Mouse (Mus musculus): ENCODE measurements around the gene Cep131.

Cep131 gene

GRCm38 (mm10) chr11:120098588-120099511 lies 12.2 kb upstream of the Cep131 start, which contains the start of the genes Tepsin and Ndufaf8:
Tepsin (minus strand) TSS chr11:120098731.
Ndufaf8 (plus strand) TSS chr11:120098928.
- DNase-seq (ENCODE audit: low read depth, low spot score): peak; percentile 99

DNA sequence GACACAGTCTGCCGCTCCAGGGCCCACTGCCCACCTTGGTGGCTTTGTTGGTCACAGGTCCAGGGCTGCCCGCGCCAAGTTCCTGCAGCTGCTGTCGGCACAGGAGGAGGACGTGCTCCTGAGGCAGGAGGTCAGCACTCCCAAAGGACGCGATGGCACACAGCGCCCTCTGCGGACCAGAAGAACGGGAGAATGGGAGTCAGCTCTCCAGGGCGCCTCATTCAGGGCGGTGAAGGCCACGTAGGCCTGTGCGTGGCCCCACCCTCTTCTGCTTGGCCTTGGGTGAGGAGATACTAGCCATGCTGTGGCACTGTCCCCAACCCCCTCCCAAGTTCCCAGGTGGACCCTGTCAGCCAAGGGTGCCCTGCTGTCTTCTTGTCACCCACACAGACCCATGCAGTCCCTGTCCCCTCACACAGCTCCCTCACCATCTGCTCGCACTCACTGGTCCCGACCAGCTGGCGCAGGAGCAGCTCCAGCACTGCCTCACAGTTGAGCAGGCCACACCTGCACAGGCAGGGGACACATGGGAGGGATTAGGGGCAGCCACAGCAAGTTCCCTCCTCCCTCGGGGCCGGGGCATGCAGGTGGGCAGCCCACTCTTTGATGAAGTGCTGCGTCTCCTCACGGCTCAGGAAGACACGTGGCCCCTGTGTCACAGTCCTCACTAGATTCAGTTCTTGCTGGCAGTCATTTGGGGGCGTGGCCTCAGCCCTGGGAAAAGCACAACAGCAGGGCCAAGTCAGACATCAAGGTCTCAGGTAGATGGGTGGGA lies 6.4 kb upstream of the Cep131 start:
- DNase-seq (ENCODE audit: low read depth, low spot score): peak; percentile 65

DNA sequence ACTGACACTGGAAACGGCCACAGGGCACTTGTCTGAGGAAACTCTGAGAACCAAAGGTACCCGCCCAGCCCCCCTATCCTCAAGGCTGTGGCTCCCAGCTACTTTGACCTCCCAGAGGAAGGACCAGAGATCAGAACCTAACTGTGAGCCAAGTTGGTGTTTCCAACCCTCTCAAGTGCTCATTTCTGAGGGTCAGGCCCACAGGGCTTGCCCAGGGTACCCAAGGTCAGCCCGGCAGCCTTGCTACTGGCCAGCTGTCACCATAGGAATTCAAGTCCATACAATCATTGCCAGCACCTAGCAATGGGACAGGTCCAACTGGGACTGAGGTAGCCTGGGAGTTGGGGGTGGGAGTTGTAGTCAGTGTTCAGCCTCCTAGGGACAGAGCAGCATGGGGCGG lies 4.0 kb upstream of the Cep131 start:
- DNase-seq (ENCODE audit: low read depth, low spot score): no peak

GRCm38 (mm10) chr11:120085891-120086627 lies 568 bp downstream of the Cep131 start:
- no peak for DNase-seq (ENCODE audit: low read depth, low spot score)

DNA sequence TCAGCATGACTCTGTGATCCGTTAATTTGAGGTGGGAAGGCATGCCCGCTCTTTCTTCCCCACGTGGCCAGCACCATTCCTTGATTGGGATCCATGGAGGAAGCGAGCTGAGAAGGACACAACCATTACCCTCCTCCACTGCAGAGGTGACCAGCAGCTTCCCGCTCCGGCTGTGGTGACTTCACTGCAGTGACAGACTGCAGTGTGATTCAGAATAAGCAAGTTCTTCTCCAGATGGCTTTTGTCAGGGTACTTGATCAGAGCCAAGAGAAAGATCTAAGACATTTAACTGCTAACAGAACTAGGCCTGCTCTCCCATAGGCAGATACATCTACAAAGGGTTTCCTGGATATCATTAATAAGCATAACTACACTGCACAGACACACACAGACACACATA lies 6.3 kb downstream of the Cep131 start:
- DNase-seq (ENCODE audit: low read depth, low spot score): no peak

DNA sequence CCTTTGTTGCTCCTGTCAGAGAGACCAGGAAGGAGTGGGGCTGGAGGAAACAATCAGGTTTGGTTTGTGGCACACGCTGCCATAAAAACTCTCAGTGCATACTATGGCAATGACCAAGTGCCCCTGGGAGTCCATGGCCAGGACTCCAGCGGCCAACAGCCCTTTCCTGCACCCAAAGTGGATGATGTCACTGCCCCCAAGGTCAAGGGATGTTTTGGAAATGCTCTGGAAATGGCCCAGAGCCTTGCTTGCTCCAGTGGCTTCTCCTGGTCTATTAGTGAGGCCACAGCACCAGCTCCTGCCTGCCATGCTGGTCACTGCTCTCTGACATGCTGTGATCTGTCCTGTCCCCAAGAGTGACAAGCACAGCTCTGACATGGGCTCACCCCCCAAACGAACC lies 10.4 kb downstream of the Cep131 start:
- no peak for DNase-seq (ENCODE audit: low read depth, low spot score)

DNA sequence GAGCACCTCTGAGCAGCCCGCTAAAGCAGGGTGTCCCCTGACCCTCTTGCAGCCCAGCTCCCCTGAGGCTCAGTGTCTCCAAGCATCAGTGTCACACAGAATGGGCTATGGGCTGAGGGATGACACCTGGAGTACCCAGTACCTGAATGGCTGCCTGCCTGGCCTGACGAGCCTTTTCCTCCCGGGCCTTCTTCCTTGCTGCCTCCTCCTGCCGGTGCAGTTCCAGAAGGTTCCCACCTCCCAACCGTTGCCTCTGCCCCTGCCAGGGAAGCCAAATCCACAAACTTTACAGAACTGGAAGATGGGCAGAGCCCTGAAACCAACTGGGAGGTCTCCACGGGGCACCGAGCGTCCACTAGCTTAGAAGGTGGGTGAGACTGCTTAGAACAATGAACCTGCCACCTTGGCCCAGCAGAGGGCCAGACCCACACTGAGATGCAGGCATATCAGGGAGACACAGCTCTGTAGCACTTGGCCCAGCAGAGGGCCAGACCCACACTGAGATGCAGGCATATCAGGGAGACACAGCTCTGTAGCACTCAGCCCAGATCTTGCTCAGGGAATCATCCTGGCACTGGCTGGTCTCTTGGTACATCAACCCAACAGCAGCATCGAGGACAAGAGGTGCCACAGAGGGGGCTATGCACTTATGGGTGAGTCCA lies 13.5 kb downstream of the Cep131 start:
- DNase-seq (ENCODE audit: low read depth, low spot score): peak; percentile 31

GRCm38 (mm10) chr11:120071731-120072320 lies 14.8 kb downstream of the Cep131 start:
- no peak for DNase-seq (ENCODE audit: low read depth, low spot score)

- no peak for DNase-seq (ENCODE audit: low read depth, low spot score)
These were observed 15.6 kb downstream of the Cep131 start for GRCm38 (mm10) chr11:120071065-120071464.

GRCm38 (mm10) chr11:120070286-120070930 lies 16.2 kb downstream of the Cep131 start:
- DNase-seq (ENCODE audit: low read depth, low spot score): no peak

DNA sequence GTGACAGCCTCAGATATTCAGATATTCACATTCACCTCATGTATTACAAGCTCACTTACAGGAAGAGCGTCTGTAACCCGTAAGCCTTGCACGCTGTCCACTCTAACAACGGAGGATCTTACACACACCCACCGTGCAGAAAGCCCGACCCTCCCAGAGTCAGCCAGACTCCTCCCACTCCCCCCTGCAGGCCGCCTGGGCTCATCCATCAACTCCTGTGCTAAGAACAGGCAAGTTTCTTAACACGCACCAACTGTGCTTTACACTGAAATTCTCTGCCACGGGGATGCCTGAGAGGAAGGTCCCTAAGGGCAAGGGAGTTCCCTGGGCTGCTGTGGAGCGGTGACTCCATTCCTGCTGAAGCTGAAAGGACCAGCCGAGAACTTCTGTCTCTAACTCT lies 17.4 kb downstream of the Cep131 start:
- no peak for DNase-seq (ENCODE audit: low read depth, low spot score)

GRCm38 (mm10) chr11:120067834-120068233 lies 18.8 kb downstream of the Cep131 start:
- peak; percentile 77 for DNase-seq (ENCODE audit: low read depth, low spot score)

DNA sequence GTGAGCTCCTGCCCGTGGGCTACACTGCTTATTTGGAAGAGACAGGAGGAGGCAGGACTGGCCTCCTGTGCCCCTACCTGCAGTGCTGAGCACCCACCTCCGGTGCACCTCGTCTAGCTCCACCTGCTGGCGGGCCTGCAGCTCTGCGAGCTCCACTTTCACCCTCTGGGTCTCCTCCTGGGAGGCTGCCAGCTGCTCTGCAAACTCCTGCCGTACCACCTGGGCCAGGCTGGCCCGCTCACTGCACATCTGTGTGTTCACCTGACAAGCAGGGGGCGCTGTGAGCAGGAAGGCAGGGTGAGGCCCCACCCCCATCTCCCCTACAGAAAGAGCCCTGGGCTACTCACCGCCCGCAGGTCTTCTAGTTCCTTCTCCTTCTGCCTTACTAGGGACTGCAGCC lies 21.3 kb downstream of the Cep131 start:
- peak; percentile 95 for DNase-seq (ENCODE audit: low read depth, low spot score)

DNA sequence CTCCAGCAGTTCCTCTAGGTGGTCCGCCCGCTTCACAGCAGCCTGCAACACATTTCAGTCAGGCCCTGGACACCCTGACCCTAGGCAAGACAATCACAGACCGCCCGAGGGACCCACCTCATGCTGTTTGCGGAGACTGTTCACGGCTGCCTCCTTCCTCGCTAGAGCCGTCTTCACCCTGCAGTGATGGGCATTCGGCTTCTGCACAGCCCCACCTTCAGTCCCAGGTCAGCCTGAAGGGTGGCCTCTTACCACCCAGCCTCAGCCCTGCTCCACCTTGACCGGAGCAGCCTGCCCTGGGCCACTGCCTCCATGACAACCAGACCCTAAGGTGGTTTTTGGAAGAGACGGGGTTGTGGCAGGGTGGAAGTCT lies 22.0 kb downstream of the Cep131 start:
- no peak for DNase-seq (ENCODE audit: low read depth, low spot score)

- DNase-seq (ENCODE audit: low read depth, low spot score): no peak
These were observed 22.5 kb downstream of the Cep131 start for GRCm38 (mm10) chr11:120064006-120064667.

- DNase-seq (ENCODE audit: low read depth, low spot score): no peak
These were observed 23.3 kb downstream of the Cep131 start for GRCm38 (mm10) chr11:120063326-120063725.

DNA sequence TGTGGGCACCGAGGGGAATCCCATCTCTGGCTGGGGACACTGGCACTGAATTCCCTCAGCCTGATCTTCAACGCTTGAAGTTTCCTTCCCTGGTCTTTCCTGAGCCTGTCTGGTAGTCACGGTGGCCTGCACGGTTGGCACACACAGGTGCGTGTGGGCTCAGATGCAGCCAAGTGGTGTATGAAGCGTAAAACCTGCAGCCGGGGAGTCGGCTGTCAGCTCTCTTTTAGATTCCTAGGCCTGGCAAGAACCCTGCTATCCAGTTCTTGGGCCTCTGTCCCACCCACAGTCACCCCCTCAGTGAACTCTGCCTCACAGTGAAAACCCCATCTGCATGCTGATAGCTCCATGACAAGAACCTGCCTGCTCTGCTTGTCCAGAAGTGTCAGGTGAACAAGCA lies 26.0 kb downstream of the Cep131 start:
- no peak for DNase-seq (ENCODE audit: low read depth, low spot score)

GRCm38 (mm10) chr11:120055953-120056732 lies 30.5 kb downstream of the Cep131 start:
- no peak for DNase-seq (ENCODE audit: low read depth, low spot score)

GRCm38 (mm10) chr11:120053846-120054245 lies 32.8 kb downstream of the Cep131 start:
- DNase-seq (ENCODE audit: low read depth, low spot score): peak; percentile 52

All from ZHBTc4 (cell line).